Mouse (Mus musculus): Measurements from ENCODE around the gene Tbl1x. TPM values are rescaled to one million over a fixed set of nuclear protein-coding genes. Genes with fewer than 3 reads are reported as not detected.

Gene Tbl1x
- polyA plus RNA-seq, 1 experiment: 30.0 TPM

- Histone ChIP-seq H3K4me3 (ENCODE audit: control insufficient read depth, insufficient read depth, low read length) (no peak overlapping the region), H3K27me3 (ENCODE audit: control insufficient read depth, insufficient read depth, low read length) (no peaks in the 10 kb centered on the region), H3K27ac (ENCODE audit: control insufficient read depth, insufficient read depth, low read length) (no peak overlapping the region), H3K36me3 (ENCODE audit: control insufficient read depth, insufficient read depth, low read length) (no peaks in the 10 kb centered on the region), H3K4me1 (replicated peaks; ENCODE audit: control insufficient read depth, insufficient read depth, low read length) (no peaks in the 10 kb centered on the region)
- no peak for DNase-seq
- TF ChIP-seq POLR2A (IDR thresholded peaks at IDR 0.05; ENCODE audit: control insufficient read depth, extremely low read depth, insufficient read depth, low read length, poor library complexity): no peak
- TF ChIP-seq CTCF (IDR thresholded peaks at IDR 0.05; ENCODE audit: borderline replicate concordance, control insufficient read depth, extremely low read depth, insufficient read depth, low read length, poor library complexity): no peak
Observed at GRCm38 (mm10) chrX:77667441-77667840, 156.6 kb downstream of the Tbl1x start.

GRCm38 (mm10) chrX:77669779-77670550 lies 159.2 kb downstream of the Tbl1x start:
- H3K27ac ChIP-seq (ENCODE audit: control insufficient read depth, insufficient read depth, low read length): no peak overlapping the region
- H3K27me3 ChIP-seq (ENCODE audit: control insufficient read depth, insufficient read depth, low read length): no peaks in the 10 kb centered on the region
- WGBS: 72% methylated on average over 3 of the region's 3 CpGs

More at GRCm38 (mm10) chrX:77669779-77670550, 159.2 kb downstream of the Tbl1x start:
- DNase-seq: no peak
- Histone ChIP-seq H3K4me3 (ENCODE audit: control insufficient read depth, insufficient read depth, low read length) (no peak overlapping the region), H3K4me1 (replicated peaks; ENCODE audit: control insufficient read depth, insufficient read depth, low read length) (no peaks in the 10 kb centered on the region), H3K36me3 (ENCODE audit: control insufficient read depth, insufficient read depth, low read length) (no peaks in the 10 kb centered on the region)
- TF ChIP-seq POLR2A (IDR thresholded peaks at IDR 0.05; ENCODE audit: control insufficient read depth, extremely low read depth, insufficient read depth, low read length, poor library complexity): no peak
- TF ChIP-seq CTCF (IDR thresholded peaks at IDR 0.05; ENCODE audit: borderline replicate concordance, control insufficient read depth, extremely low read depth, insufficient read depth, low read length, poor library complexity): no peak

All from thymus, adult 2 months (tissue).